Mouse (Mus musculus): ENCODE data around the gene Mfsd2b. TPM values are rescaled to one million over a fixed set of nuclear protein-coding genes. Genes with fewer than 3 reads are reported as not detected.

Mfsd2b gene
- total RNA-seq, 2 experiments from 2014 or later = 1.3 to 1.6 TPM

Other genes with a start within 250 kb of the Mfsd2b start
- gene Fam228a, start 135.9 kb downstream of the Mfsd2b start, total RNA-seq (2021) = not detected
- gene Pfn4, start 105.3 kb downstream of the Mfsd2b start, total RNA-seq (2021) = 1 to 10 TPM; 3.2 to 3.7 TPM
- 1 to 10 TPM; 4.3 to 5.0 TPM for gene Fam228b, start 105.1 kb downstream of the Mfsd2b start, total RNA-seq (2021)
- 10 to 100 TPM; 69.2 to 70.5 TPM for gene Sf3b6, start 56.8 kb downstream of the Mfsd2b start, total RNA-seq (2021)
- 1 to 10 TPM; 4.0 to 8.8 TPM for gene Fkbp1b, start 32.8 kb downstream of the Mfsd2b start, total RNA-seq (2021)
- 10 to 100 TPM in 1 of 2 experiments, 1 to 10 TPM in 1; 9.3 to 11.4 TPM for gene Wdcp, start 31.1 kb downstream of the Mfsd2b start, total RNA-seq (2021)
- gene Ubxn2a, start 33.3 kb upstream of the Mfsd2b start, total RNA-seq (2021) = 10 to 100 TPM; 44.9 to 49.0 TPM
- 10 to 100 TPM; 28.2 to 32.2 TPM for gene Atad2b, start 43.0 kb upstream of the Mfsd2b start, total RNA-seq (2021)

All from heart, postnatal 4 days (tissue).